In the genomic region with DNA sequence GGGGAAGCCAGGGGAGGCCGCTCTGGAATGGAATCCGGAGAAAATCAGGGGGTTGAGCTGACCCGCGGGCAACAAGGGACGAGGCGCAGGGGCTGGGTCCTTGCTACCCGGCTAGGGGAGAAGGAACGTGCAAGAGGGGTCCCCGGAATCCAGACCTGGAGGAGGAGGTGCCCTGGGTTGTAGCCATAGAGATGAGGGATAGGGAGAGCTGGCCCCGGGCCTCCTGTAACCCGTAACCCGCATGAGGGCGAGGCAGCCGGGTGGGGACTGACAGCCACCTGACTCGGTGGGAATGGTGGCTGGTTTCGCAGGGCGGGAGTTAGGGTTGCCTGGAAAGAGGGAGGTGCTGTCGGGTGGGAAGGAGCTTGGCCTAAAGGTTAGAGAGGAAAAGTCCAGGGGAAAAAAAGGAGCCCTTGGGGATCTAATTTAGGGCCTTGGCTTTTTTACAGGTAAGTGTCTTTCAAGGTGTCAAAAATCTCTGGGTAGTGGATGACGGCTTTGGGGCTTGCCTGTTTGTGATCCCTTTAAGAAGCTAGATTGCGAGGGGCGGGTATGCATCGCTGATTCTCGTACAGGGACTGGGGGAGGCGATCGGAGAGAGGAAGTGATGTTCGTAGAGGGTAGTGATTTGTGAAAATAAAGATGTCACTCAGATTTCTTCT, we compare ENCODE assay signal across 7 mouse cellular contexts. TPM values are rescaled to one million over a fixed set of nuclear protein-coding genes. Genes with fewer than 3 reads are reported as not detected.
DNase-seq lines count a peak whose midpoint lies in the region; ATAC-seq and TF ChIP-seq lines count a peak whose summit lies in the region.

A gene (minus strand): TSS at position 301 of the 662 bp plus-strand sequence.

- peaks cover 4% of the 10 kb centered on the region for H3K79me2 ChIP-seq in heart, adult 2 months (replicated peaks; ENCODE audit: control insufficient read depth, insufficient read depth, low read length)

- H3K9ac ChIP-seq in heart, adult 2 months (ENCODE audit: low read depth, low read length), result peak within 1 kb of the TSS; percentile 95
- H3K9ac ChIP-seq in limb, embryonic 12.5 days (replicated peaks), result peak within 1 kb of the TSS; percentile 79
- H3K9ac ChIP-seq in midbrain, embryonic 13.5 days (replicated peaks), result peak within 1 kb of the TSS; percentile 92

- no peaks in the 10 kb centered on the region for H3K27me3 ChIP-seq in embryonic facial prominence, embryonic 10.5 days (replicated peaks; ENCODE audit: low read depth, poor library complexity, severe bottlenecking)
- no peaks in the 10 kb centered on the region for H3K27me3 ChIP-seq in heart, adult 2 months (ENCODE audit: control insufficient read depth, insufficient read depth, low read length)
- no peaks in the 10 kb centered on the region for H3K27me3 ChIP-seq in kidney, adult 2 months (replicated peaks; ENCODE audit: control insufficient read depth, insufficient read depth, low read length)
- H3K27me3 ChIP-seq in limb, embryonic 12.5 days, result no peaks in the 10 kb centered on the region
- no peaks in the 10 kb centered on the region for H3K27me3 ChIP-seq in midbrain, embryonic 13.5 days
- H3K27me3 ChIP-seq in small intestine, adult 2 months (ENCODE audit: control insufficient read depth, insufficient read depth, low read length), result no peaks in the 10 kb centered on the region

- under 1% methylated on average over 26 of the region's 26 CpGs for WGBS in embryonic facial prominence, embryonic 10.5 days
- WGBS in heart, adult 2 months, result under 1% methylated on average over 26 of the region's 26 CpGs
- WGBS in kidney, adult 2 months, result under 1% methylated on average over 26 of the region's 26 CpGs
- under 1% methylated on average over 26 of the region's 26 CpGs for WGBS in limb, embryonic 12.5 days
- 0% methylated on average over 26 of the region's 26 CpGs for WGBS in midbrain, embryonic 13.5 days
- under 1% methylated on average over 26 of the region's 26 CpGs for WGBS in small intestine, adult 2 months

- H3K4me2 ChIP-seq in limb, embryonic 12.5 days, result peak within 1 kb of the TSS; percentile 78
- H3K4me2 ChIP-seq in midbrain, embryonic 13.5 days (replicated peaks), result peak within 1 kb of the TSS; percentile 72

- no peaks in the 10 kb centered on the region for H3K9me3 ChIP-seq in embryonic facial prominence, embryonic 10.5 days
- no peaks in the 10 kb centered on the region for H3K9me3 ChIP-seq in limb, embryonic 12.5 days
- H3K9me3 ChIP-seq in midbrain, embryonic 13.5 days, result no peaks in the 10 kb centered on the region

- no peak for TF ChIP-seq EP300 in heart, adult 2 months (IDR thresholded peaks at IDR 0.05; ENCODE audit: insufficient read depth, low read depth, low read length)

- no peak for TF ChIP-seq POLR2A in heart, adult 2 months (IDR thresholded peaks at IDR 0.05; ENCODE audit: insufficient read depth, low read depth, low read length)
- TF ChIP-seq POLR2A in kidney, adult 2 months (IDR thresholded peaks at IDR 0.05; ENCODE audit: low read depth, low read length), result no peak
- peak; percentile 59; the same call in 1 of the 2 replicates for TF ChIP-seq POLR2A in small intestine, adult 2 months (IDR thresholded peaks at IDR 0.05; ENCODE audit: low read depth, low read length)

- intact Hi-C loops in heart, adult 2 months (cut with DNase I), result loop anchor here (5.0 to 10.0 kb wide), 2 partner anchors 94 to 249 kb away; a partner anchor contains a TSS

- H3K4me1 ChIP-seq in embryonic facial prominence, embryonic 10.5 days, result peaks cover 23% of the 10 kb centered on the region; the same call in 1 of the 2 replicates
- H3K4me1 ChIP-seq in heart, adult 2 months (ENCODE audit: control insufficient read depth, insufficient read depth, low read length), result peaks cover 2% of the 10 kb centered on the region
- H3K4me1 ChIP-seq in kidney, adult 2 months (ENCODE audit: control insufficient read depth, insufficient read depth, low read length), result peaks cover 11% of the 10 kb centered on the region; the same call in 1 of the 2 replicates
- H3K4me1 ChIP-seq in limb, embryonic 12.5 days (replicated peaks), result peaks cover 18% of the 10 kb centered on the region
- H3K4me1 ChIP-seq in midbrain, embryonic 13.5 days (replicated peaks), result peaks cover 19% of the 10 kb centered on the region
- H3K4me1 ChIP-seq in small intestine, adult 2 months (ENCODE audit: control insufficient read depth, insufficient read depth, insufficient read length, low read length), result peaks cover 6% of the 10 kb centered on the region; the same call in 1 of the 2 replicates

- DNase-seq in adrenal gland, adult 2 months, result peak; percentile 87
- DNase-seq in embryonic facial prominence, embryonic 10.5 days (ENCODE audit: low spot score), result peak; percentile 73
- peak; percentile 73 to 76 for DNase-seq in heart, adult 2 months
- peak; percentile 83 for DNase-seq in kidney, adult 2 months

- H3K27ac ChIP-seq in embryonic facial prominence, embryonic 10.5 days (replicated peaks), result peak within 1 kb of the TSS; percentile 81
- H3K27ac ChIP-seq in heart, adult 2 months, result peak within 1 kb of the TSS; percentile 88
- H3K27ac ChIP-seq in kidney, adult 2 months (ENCODE audit: insufficient read depth, low read depth, low read length), result peak within 1 kb of the TSS; percentile 88
- peak within 1 kb of the TSS; percentile 87 for H3K27ac ChIP-seq in limb, embryonic 12.5 days
- H3K27ac ChIP-seq in midbrain, embryonic 13.5 days, result peak within 1 kb of the TSS; percentile 92
- H3K27ac ChIP-seq in small intestine, adult 2 months (ENCODE audit: insufficient read depth, low read depth, low read length), result peak within 1 kb of the TSS; percentile 76

- H3K4me3 ChIP-seq in embryonic facial prominence, embryonic 10.5 days, result peak within 1 kb of the TSS; percentile 74
- peak within 1 kb of the TSS; percentile 80 for H3K4me3 ChIP-seq in heart, adult 2 months
- peak within 1 kb of the TSS; percentile 83 for H3K4me3 ChIP-seq in kidney, adult 2 months (ENCODE audit: insufficient read depth, low read depth, low read length)
- peak within 1 kb of the TSS; percentile 97 for H3K4me3 ChIP-seq in limb, embryonic 12.5 days (replicated peaks)
- peak within 1 kb of the TSS; percentile 90 for H3K4me3 ChIP-seq in midbrain, embryonic 13.5 days (replicated peaks)
- H3K4me3 ChIP-seq in small intestine, adult 2 months (ENCODE audit: low read depth, low read length), result peak within 1 kb of the TSS; percentile 99

- no peak for TF ChIP-seq CTCF in heart, adult 2 months (IDR thresholded peaks at IDR 0.05)
- no peak for TF ChIP-seq CTCF in kidney, adult 2 months (conservative IDR thresholded peaks at IDR 0.05; ENCODE audit: insufficient read depth, insufficient read length, low read depth, low read length)
- TF ChIP-seq CTCF in small intestine, adult 2 months (IDR thresholded peaks at IDR 0.05; ENCODE audit: extremely low read depth, insufficient read length, insufficient replicate concordance, low read depth, low read length), result no peak

- H3K36me3 ChIP-seq in embryonic facial prominence, embryonic 10.5 days (replicated peaks), result no peaks in the 10 kb centered on the region
- peaks cover 7% of the 10 kb centered on the region for H3K36me3 ChIP-seq in heart, adult 2 months (ENCODE audit: control insufficient read depth, insufficient read depth, low read length)
- no peaks in the 10 kb centered on the region for H3K36me3 ChIP-seq in kidney, adult 2 months (ENCODE audit: control insufficient read depth, insufficient read depth, low read length)
- no peaks in the 10 kb centered on the region for H3K36me3 ChIP-seq in limb, embryonic 12.5 days
- H3K36me3 ChIP-seq in midbrain, embryonic 13.5 days, result no peaks in the 10 kb centered on the region
- no peaks in the 10 kb centered on the region for H3K36me3 ChIP-seq in small intestine, adult 2 months (ENCODE audit: control insufficient read depth, insufficient read depth, low read length)

- ATAC-seq in limb, embryonic 12.5 days (ENCODE audit: insufficient number of reproducible peaks, insufficient read depth, low FRiP score, low TSS enrichment, low read depth), result peak; percentile 74; the same call in 1 of the 2 replicates
- ATAC-seq in midbrain, embryonic 13.5 days, result peak; percentile 84

RNA-seq across cellular contexts. Expression of the gene that starts here (rescaled TPM):
- not detected for total RNA-seq in adrenal gland, adult 2 months (2021)
- polyA plus RNA-seq in adrenal gland, adult 2 months (2012; rRNA removed), result 0.77 and 1.1 TPM in 2 replicates
- polyA plus RNA-seq in embryonic facial prominence, embryonic 10.5 days (2016; fragmentation: Nextera tagmentation; extraction: Ambion mirVana), result 0.55 TPM in 1 of 2 replicates, not detected in the other
- under 1 TPM; 0.48 to 0.70 TPM for total RNA-seq in heart, adult 2 months (2021)
- 0.45 and 1.2 TPM in 2 replicates for polyA plus RNA-seq in heart, adult 2 months (2012; rRNA removed)
- polyA plus RNA-seq in kidney, adult 2 months (2012; rRNA removed), result 1.1 and 1.8 TPM in 2 replicates
- not detected in 2 replicates for polyA plus RNA-seq in limb, embryonic 12.5 days (2016; fragmentation: Nextera tagmentation; extraction: Ambion mirVana)
- not detected in 2 replicates for polyA plus RNA-seq in midbrain, embryonic 13.5 days (2015; fragmentation: Nextera tagmentation; extraction: Ambion mirVana)
- 0.60 and 2.6 TPM in 2 replicates for polyA plus RNA-seq in small intestine, adult 2 months (2012; rRNA removed)

Comparison
In these comparisons a context has a peak if more than half of its experiments do, and no peak if none do; other contexts are left out.
1. Peak in every context shown above with its lines: DNase-seq, ATAC-seq, H3K4me3 ChIP-seq and H3K27ac ChIP-seq.
2. Peak in DNase-seq, H3K4me3 ChIP-seq and H3K27ac ChIP-seq in embryonic facial prominence, embryonic 10.5 days; RNA of the gene not detected or under 1 TPM.
3. Peak in ATAC-seq, H3K4me3 ChIP-seq, H3K27ac ChIP-seq, H3K9ac ChIP-seq and H3K4me2 ChIP-seq in limb, embryonic 12.5 days; RNA of the gene not detected or under 1 TPM.
4. Peak in ATAC-seq, H3K4me3 ChIP-seq, H3K27ac ChIP-seq, H3K9ac ChIP-seq and H3K4me2 ChIP-seq in midbrain, embryonic 13.5 days; RNA of the gene not detected or under 1 TPM.